Comparison of ENCODE assay signal across 15 mouse cellular contexts in the genomic region with DNA sequence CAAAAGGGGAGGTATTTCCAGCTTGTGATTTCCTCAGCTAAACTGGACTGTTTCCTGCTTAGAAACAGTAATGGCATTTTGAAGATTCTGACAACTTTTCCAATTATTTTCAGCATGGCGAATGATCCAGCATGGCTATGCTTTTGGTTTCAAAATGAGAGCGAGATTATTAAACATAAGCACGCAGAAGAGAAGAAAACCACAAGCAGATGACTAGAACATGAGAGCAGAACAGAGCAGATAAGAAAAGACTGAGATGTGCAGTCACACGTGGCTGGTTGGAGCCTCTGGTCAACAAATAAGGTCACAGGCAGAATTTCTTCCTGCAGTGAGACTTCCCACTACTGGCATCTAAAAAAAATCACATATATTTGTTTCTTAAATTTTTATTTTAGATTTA. TPM values are rescaled to one million over a fixed set of nuclear protein-coding genes. Genes with fewer than 3 reads are reported as not detected.
DNase-seq lines count a peak whose midpoint lies in the region; ATAC-seq and TF ChIP-seq lines count a peak whose summit lies in the region.
"Had no signal": no experiment of that assay in that cellular context is flagged by ENCODE, and none has a peak within 500 bp of the region (broad histone marks: within the 10 kb centered on the region; RNA-seq: fewer than 3 reads in every experiment).

No protein-coding gene starts in this region.

- H3K79me2 ChIP-seq in heart, adult 2 months (replicated peaks; ENCODE audit: control insufficient read depth, insufficient read depth, low read length): no peaks in the 10 kb centered on the region

- intact Hi-C loops in heart, adult 2 months (cut with DNase I): no loop called here

- H3K9me3 ChIP-seq in heart, postnatal 0 days (replicated peaks; ENCODE audit: control insufficient read depth, low read length): no peaks in the 10 kb centered on the region
- no peaks in the 10 kb centered on the region for H3K9me3 ChIP-seq in stomach, embryonic 15.5 days
- H3K9me3 ChIP-seq: embryonic facial prominence, embryonic 12.5 days; forebrain, embryonic 12.5 days; limb, embryonic 15.5 days; neural tube, embryonic 12.5 days had no signal

- no peak overlapping the region for H3K4me2 ChIP-seq in heart, postnatal 0 days (ENCODE audit: low read depth, low read length)
- 0 out of 2 replicates have a peak overlapping the region, but pooled peaks have one; percentile 16 for H3K4me2 ChIP-seq in stomach, embryonic 15.5 days
- H3K4me2 ChIP-seq: embryonic facial prominence, embryonic 12.5 days; forebrain, embryonic 12.5 days; limb, embryonic 15.5 days; neural tube, embryonic 12.5 days had no signal

- ATAC-seq in heart, postnatal 0 days (ENCODE audit: insufficient read depth, low read depth): no peak
- no peak for ATAC-seq in stomach, embryonic 15.5 days (ENCODE audit: insufficient read depth, low FRiP score, low read depth)

- no peak for DNase-seq in heart, postnatal 0 days (ENCODE audit: low spot score)
- DNase-seq in heart, adult 2 months: no peak
- DNase-seq in MEL-GATA-1-ER (ENCODE audit: extremely low read depth, low read depth) (peak; percentile 39), liver (peak; percentile 52)
- no peak for DNase-seq in adrenal gland, postnatal 36 days
- no peak for DNase-seq in spleen, adult 12 weeks (ENCODE audit: low spot score)
- DNase-seq: adrenal gland, postnatal 14 days; cerebellum, postnatal 36 days; kidney, postnatal 36 days; midbrain, embryonic 14.5 days had no signal

- no peak overlapping the region for H3K4me3 ChIP-seq in heart, postnatal 0 days (ENCODE audit: low read depth, low read length)
- no peak overlapping the region for H3K4me3 ChIP-seq in heart, adult 2 months
- no peak overlapping the region for H3K4me3 ChIP-seq in stomach, embryonic 15.5 days (replicated peaks)
- H3K4me3 ChIP-seq: embryonic facial prominence, embryonic 12.5 days; forebrain, embryonic 12.5 days; limb, embryonic 15.5 days; neural tube, embryonic 12.5 days had no signal

- WGBS in heart, postnatal 0 days: 55% methylated on average over 4 of the region's 4 CpGs
- WGBS in heart, adult 2 months: 58% methylated on average over 4 of the region's 4 CpGs
- 57% methylated on average over 4 of the region's 4 CpGs for WGBS in stomach, embryonic 15.5 days

- no peak for TF ChIP-seq EP300 in heart, postnatal 0 days (IDR thresholded peaks at IDR 0.05; ENCODE audit: low read depth)
- TF ChIP-seq EP300 in heart, adult 2 months (IDR thresholded peaks at IDR 0.05; ENCODE audit: insufficient read depth, low read depth, low read length): no peak

- H3K36me3 ChIP-seq in heart, postnatal 0 days (replicated peaks; ENCODE audit: control insufficient read depth, insufficient read depth, low read length): no peaks in the 10 kb centered on the region
- no peaks in the 10 kb centered on the region for H3K36me3 ChIP-seq in heart, adult 2 months (ENCODE audit: control insufficient read depth, insufficient read depth, low read length)
- H3K36me3 ChIP-seq in stomach, embryonic 15.5 days: no peaks in the 10 kb centered on the region
- H3K36me3 ChIP-seq: embryonic facial prominence, embryonic 12.5 days; forebrain, embryonic 12.5 days; limb, embryonic 15.5 days; neural tube, embryonic 12.5 days had no signal

- TF ChIP-seq POLR2A in heart, adult 2 months (IDR thresholded peaks at IDR 0.05; ENCODE audit: insufficient read depth, low read depth, low read length): no peak

- H3K4me1 ChIP-seq in heart, postnatal 0 days (ENCODE audit: control insufficient read depth, insufficient read depth): peaks cover 11% of the 10 kb centered on the region
- H3K4me1 ChIP-seq in heart, adult 2 months (ENCODE audit: control insufficient read depth, insufficient read depth, low read length): no peaks in the 10 kb centered on the region
- H3K4me1 ChIP-seq in stomach, embryonic 15.5 days: no peaks in the 10 kb centered on the region
- H3K4me1 ChIP-seq: embryonic facial prominence, embryonic 12.5 days; forebrain, embryonic 12.5 days; limb, embryonic 15.5 days; neural tube, embryonic 12.5 days had no signal

- no peak for TF ChIP-seq CTCF in heart, postnatal 0 days (IDR thresholded peaks at IDR 0.05; ENCODE audit: low read depth)
- no peak for TF ChIP-seq CTCF in heart, adult 2 months (IDR thresholded peaks at IDR 0.05)

- no peaks in the 10 kb centered on the region for H3K27me3 ChIP-seq in heart, postnatal 0 days (ENCODE audit: control insufficient read depth, insufficient read depth, low read length)
- no peaks in the 10 kb centered on the region for H3K27me3 ChIP-seq in heart, adult 2 months (ENCODE audit: control insufficient read depth, insufficient read depth, low read length)
- H3K27me3 ChIP-seq in stomach, embryonic 15.5 days (replicated peaks): no peaks in the 10 kb centered on the region
- H3K27me3 ChIP-seq: embryonic facial prominence, embryonic 12.5 days; forebrain, embryonic 12.5 days; limb, embryonic 15.5 days; neural tube, embryonic 12.5 days had no signal

- H3K9ac ChIP-seq in heart, postnatal 0 days (replicated peaks; ENCODE audit: low read depth, low read length): no peak overlapping the region; the same call in 1 of the 2 replicates
- H3K9ac ChIP-seq in heart, adult 2 months (ENCODE audit: low read depth, low read length): no peak overlapping the region
- no peak overlapping the region for H3K9ac ChIP-seq in stomach, embryonic 15.5 days
- H3K9ac ChIP-seq: embryonic facial prominence, embryonic 12.5 days; forebrain, embryonic 12.5 days; limb, embryonic 15.5 days; neural tube, embryonic 12.5 days had no signal

- 0 out of 2 replicates have a peak overlapping the region, but pooled peaks have one; percentile 25 for H3K27ac ChIP-seq in heart, postnatal 0 days (ENCODE audit: low read depth)
- H3K27ac ChIP-seq in heart, adult 2 months: no peak overlapping the region
- H3K27ac ChIP-seq in stomach, embryonic 15.5 days: peak overlapping the region; percentile 65
- H3K27ac ChIP-seq: embryonic facial prominence, embryonic 12.5 days; forebrain, embryonic 12.5 days; limb, embryonic 15.5 days; neural tube, embryonic 12.5 days had no signal

RNA-seq across cellular contexts. Expression of a gene that starts 12.7 kb away (rescaled TPM):
- total RNA-seq in heart, postnatal 0 days (2014; rRNA removed; ENCODE audit: low replicate concordance): 32.7 and 40.8 TPM in 2 replicates
- 49.1 and 54.5 TPM in 2 replicates for polyA plus RNA-seq in heart, postnatal 0 days (2015; fragmentation: Nextera tagmentation; extraction: Ambion mirVana)
- 10 to 100 TPM; 23.2 to 27.7 TPM for total RNA-seq in heart, adult 2 months (2021)
- polyA plus RNA-seq in heart, adult 2 months (2012; rRNA removed): 18.7 and 35.6 TPM in 2 replicates
- 77.7 and 80.7 TPM in 2 replicates for polyA plus RNA-seq in stomach, embryonic 15.5 days (2015; fragmentation: Nextera tagmentation; extraction: Ambion mirVana)
- 10 to 100 TPM; 55.6 to 64.5 TPM for total RNA-seq in adrenal gland, postnatal 36 days (2021)

RNA-seq across cellular contexts. Expression of a gene that starts 25.6 kb away (rescaled TPM):
- total RNA-seq in heart, postnatal 0 days (2014; rRNA removed; ENCODE audit: low replicate concordance): 1.7 and 1.9 TPM in 2 replicates
- 1.5 and 2.1 TPM in 2 replicates for polyA plus RNA-seq in heart, postnatal 0 days (2015; fragmentation: Nextera tagmentation; extraction: Ambion mirVana)
- under 1 TPM; 0.41 to 0.50 TPM for total RNA-seq in heart, adult 2 months (2021)
- polyA plus RNA-seq in heart, adult 2 months (2012; rRNA removed): 0.43 and 0.59 TPM in 2 replicates
- 2.5 and 2.6 TPM in 2 replicates for polyA plus RNA-seq in stomach, embryonic 15.5 days (2015; fragmentation: Nextera tagmentation; extraction: Ambion mirVana)
- under 1 TPM; 0.79 to 0.89 TPM for total RNA-seq in adrenal gland, postnatal 36 days (2021)

RNA-seq across cellular contexts. Expression of a gene that starts 38.3 kb away (rescaled TPM):
- total RNA-seq in heart, postnatal 0 days (2014; rRNA removed; ENCODE audit: low replicate concordance): 14.1 and 17.5 TPM in 2 replicates
- polyA plus RNA-seq in heart, postnatal 0 days (2015; fragmentation: Nextera tagmentation; extraction: Ambion mirVana): 19.5 and 22.4 TPM in 2 replicates
- total RNA-seq in heart, adult 2 months (2021): 10 to 100 TPM; 21.8 TPM
- 14.8 and 25.6 TPM in 2 replicates for polyA plus RNA-seq in heart, adult 2 months (2012; rRNA removed)
- polyA plus RNA-seq in stomach, embryonic 15.5 days (2015; fragmentation: Nextera tagmentation; extraction: Ambion mirVana): 33.0 and 36.3 TPM in 2 replicates
- total RNA-seq in adrenal gland, postnatal 36 days (2021): 10 to 100 TPM; 34.5 to 39.7 TPM

RNA-seq across cellular contexts. Expression of a gene that starts 52.6 kb away (rescaled TPM):
- total RNA-seq in heart, postnatal 0 days (2014; rRNA removed; ENCODE audit: low replicate concordance): 3.6 and 7.8 TPM in 2 replicates
- polyA plus RNA-seq in heart, postnatal 0 days (2015; fragmentation: Nextera tagmentation; extraction: Ambion mirVana): 5.2 TPM in 2 replicates
- total RNA-seq in heart, adult 2 months (2021): 1 to 10 TPM; 4.8 to 5.1 TPM
- 1.3 and 2.5 TPM in 2 replicates for polyA plus RNA-seq in heart, adult 2 months (2012; rRNA removed)
- 9.9 and 10.0 TPM in 2 replicates for polyA plus RNA-seq in stomach, embryonic 15.5 days (2015; fragmentation: Nextera tagmentation; extraction: Ambion mirVana)
- total RNA-seq in adrenal gland, postnatal 36 days (2021): 10 to 100 TPM in 1 of 2 experiments, 1 to 10 TPM in 1; 8.5 to 10.6 TPM

RNA-seq across cellular contexts. Expression of a gene that starts 53.0 kb away (rescaled TPM):
- total RNA-seq in heart, postnatal 0 days (2014; rRNA removed; ENCODE audit: low replicate concordance): not detected in 2 replicates
- 1.8 and 2.1 TPM in 2 replicates for polyA plus RNA-seq in heart, postnatal 0 days (2015; fragmentation: Nextera tagmentation; extraction: Ambion mirVana)
- under 1 TPM; 0.34 to 0.99 TPM for total RNA-seq in heart, adult 2 months (2021)
- polyA plus RNA-seq in heart, adult 2 months (2012; rRNA removed): 0.18 TPM in 1 of 2 replicates, not detected in the other
- polyA plus RNA-seq in stomach, embryonic 15.5 days (2015; fragmentation: Nextera tagmentation; extraction: Ambion mirVana): 2.4 and 2.6 TPM in 2 replicates
- 1 to 10 TPM in 1 of 2 experiments, under 1 TPM in 1; 0.96 to 1.4 TPM for total RNA-seq in adrenal gland, postnatal 36 days (2021)

Comparison
In these comparisons a context has a peak if more than half of its experiments do, and no peak if none do; other contexts are left out.
1. DNase-seq: peak in MEL-GATA-1-ER (single experiment) and liver (single experiment); none in heart, postnatal 0 days (single experiment), heart, adult 2 months (0 of 2), adrenal gland, postnatal 36 days (0 of 2) and spleen, adult 12 weeks (single experiment).